Mouse (Mus musculus): ENCODE measurements around the gene Olfr1339. TPM values are rescaled to one million over a fixed set of nuclear protein-coding genes. Genes with fewer than 3 reads are reported as not detected.

Gene Olfr1339
- polyA plus RNA-seq, 1 experiment from 2014 or later, result not detected

GRCm38 (mm10) chr4:118711656-118712055 is 20.3 kb upstream of the Olfr1339 start:
- Histone ChIP-seq H3K4me2 (ENCODE audit: low read depth, low read length) (no peak overlapping the region), H3K9ac (replicated peaks) (no peak overlapping the region)
- no peak for DNase-seq

GRCm38 (mm10) chr4:118719838-118720237 is 12.1 kb upstream of the Olfr1339 start, which contains the start of gene Olfr1340:
Gene Olfr1340, plus strand, starts transcription at chr4:118720138.
- H3K4me2 ChIP-seq (ENCODE audit: low read depth, low read length), result no peak within 1 kb of the TSS
- TF ChIP-seq CTCF (IDR thresholded peaks at IDR 0.05; ENCODE audit: low read depth), result no peak
- H3K36me3 ChIP-seq (replicated peaks; ENCODE audit: insufficient read depth, low read length), result no peaks in the 10 kb centered on the region
- DNase-seq (no peak), ATAC-seq (no peak)
- no peaks in the 10 kb centered on the region for H3K4me1 ChIP-seq (ENCODE audit: insufficient read depth)
- no peaks in the 10 kb centered on the region for H3K9me3 ChIP-seq (ENCODE audit: low read length)
- no peaks in the 10 kb centered on the region for H3K27me3 ChIP-seq (ENCODE audit: insufficient read depth, low read length)
- H3K27ac ChIP-seq (ENCODE audit: low read depth), result no peak within 1 kb of the TSS
- no peak within 1 kb of the TSS for H3K9ac ChIP-seq (replicated peaks)
- H3K4me3 ChIP-seq (ENCODE audit: low read depth, low read length), result no peak within 1 kb of the TSS

More at GRCm38 (mm10) chr4:118711656-118712055, 20.3 kb upstream of the Olfr1339 start:
- Histone ChIP-seq H3K27me3 (ENCODE audit: insufficient read depth, low read length) (no peaks in the 10 kb centered on the region), H3K9me3 (ENCODE audit: low read length) (no peaks in the 10 kb centered on the region), H3K4me1 (ENCODE audit: insufficient read depth) (no peaks in the 10 kb centered on the region), H3K4me3 (ENCODE audit: low read depth, low read length) (no peak overlapping the region), H3K36me3 (replicated peaks; ENCODE audit: insufficient read depth, low read length) (no peaks in the 10 kb centered on the region), H3K27ac (ENCODE audit: low read depth) (no peak overlapping the region)
- no peak for TF ChIP-seq CTCF (IDR thresholded peaks at IDR 0.05; ENCODE audit: low read depth)
- no peak for TF ChIP-seq EP300 (IDR thresholded peaks at IDR 0.05; ENCODE audit: low read depth)
- ATAC-seq, result no peak
- 48% methylated on average over 1 of the region's 1 CpGs for WGBS (ENCODE audit: insufficient replicate concordance)

- Histone ChIP-seq H3K9me3 (ENCODE audit: low read length) (no peaks in the 10 kb centered on the region), H3K4me2 (ENCODE audit: low read depth, low read length) (no peak overlapping the region), H3K27me3 (ENCODE audit: insufficient read depth, low read length) (no peaks in the 10 kb centered on the region), H3K4me3 (ENCODE audit: low read depth, low read length) (no peak overlapping the region), H3K36me3 (replicated peaks; ENCODE audit: insufficient read depth, low read length) (no peaks in the 10 kb centered on the region), H3K4me1 (ENCODE audit: insufficient read depth) (no peaks in the 10 kb centered on the region), H3K9ac (replicated peaks) (no peak overlapping the region), H3K27ac (ENCODE audit: low read depth) (no peak overlapping the region)
- no peak for ATAC-seq
- DNase-seq, result peak; percentile 29
- WGBS (ENCODE audit: insufficient replicate concordance), result 48% methylated on average over 10 of the region's 10 CpGs
- TF ChIP-seq CTCF (IDR thresholded peaks at IDR 0.05; ENCODE audit: low read depth) (no peak), EP300 (IDR thresholded peaks at IDR 0.05; ENCODE audit: low read depth) (no peak)
Observed at GRCm38 (mm10) chr4:118721742-118722483, 10.1 kb upstream of the Olfr1339 start.

GRCm38 (mm10) chr4:118739574-118739973 is 7.6 kb downstream of the Olfr1339 start:
- H3K4me2 ChIP-seq (ENCODE audit: low read depth, low read length), result no peak overlapping the region
- DNase-seq, result no peak
- 54% methylated on average over 3 of the region's 3 CpGs for WGBS (ENCODE audit: insufficient replicate concordance)
- no peaks in the 10 kb centered on the region for H3K36me3 ChIP-seq (replicated peaks; ENCODE audit: insufficient read depth, low read length)
- H3K27me3 ChIP-seq (ENCODE audit: insufficient read depth, low read length), result peaks cover 14% of the 10 kb centered on the region; the same call in 1 of the 2 replicates
- H3K9ac ChIP-seq (replicated peaks), result no peak overlapping the region
- H3K27ac ChIP-seq (ENCODE audit: low read depth), result no peak overlapping the region
- no peaks in the 10 kb centered on the region for H3K4me1 ChIP-seq (ENCODE audit: insufficient read depth)
- ATAC-seq, result no peak
- no peak for TF ChIP-seq CTCF (IDR thresholded peaks at IDR 0.05; ENCODE audit: low read depth)
- TF ChIP-seq EP300 (IDR thresholded peaks at IDR 0.05; ENCODE audit: low read depth), result no peak
- H3K4me3 ChIP-seq (ENCODE audit: low read depth, low read length), result no peak overlapping the region
- no peaks in the 10 kb centered on the region for H3K9me3 ChIP-seq (ENCODE audit: low read length)

GRCm38 (mm10) chr4:118740988-118741698 is 9.2 kb downstream of the Olfr1339 start:
- TF ChIP-seq EP300 (IDR thresholded peaks at IDR 0.05; ENCODE audit: low read depth) (no peak), CTCF (IDR thresholded peaks at IDR 0.05; ENCODE audit: low read depth) (no peak)
- WGBS (ENCODE audit: insufficient replicate concordance), result 13% methylated on average over 11 of the region's 11 CpGs
- no peak for ATAC-seq

GRCm38 (mm10) chr4:118741881-118742280 is 9.9 kb downstream of the Olfr1339 start:
- H3K4me2 ChIP-seq (ENCODE audit: low read depth, low read length), result no peak overlapping the region
- H3K4me3 ChIP-seq (ENCODE audit: low read depth, low read length), result no peak overlapping the region
- no peak for DNase-seq
- H3K9ac ChIP-seq (replicated peaks), result no peak overlapping the region
- no peaks in the 10 kb centered on the region for H3K4me1 ChIP-seq (ENCODE audit: insufficient read depth)
- 15% methylated on average over 16 of the region's 16 CpGs for WGBS (ENCODE audit: insufficient replicate concordance)
- ATAC-seq, result no peak
- TF ChIP-seq EP300 (IDR thresholded peaks at IDR 0.05; ENCODE audit: low read depth), result no peak
- TF ChIP-seq CTCF (IDR thresholded peaks at IDR 0.05; ENCODE audit: low read depth), result no peak
- H3K36me3 ChIP-seq (replicated peaks; ENCODE audit: insufficient read depth, low read length), result no peaks in the 10 kb centered on the region
- no peak overlapping the region for H3K27ac ChIP-seq (ENCODE audit: low read depth)
- peaks cover 14% of the 10 kb centered on the region; the same call in 1 of the 2 replicates for H3K27me3 ChIP-seq (ENCODE audit: insufficient read depth, low read length)
- H3K9me3 ChIP-seq (ENCODE audit: low read length), result no peaks in the 10 kb centered on the region

More at GRCm38 (mm10) chr4:118740988-118741698, 9.2 kb downstream of the Olfr1339 start:
- no peaks in the 10 kb centered on the region for H3K9me3 ChIP-seq (ENCODE audit: low read length)
- no peak overlapping the region for H3K4me3 ChIP-seq (ENCODE audit: low read depth, low read length)
- H3K4me2 ChIP-seq (ENCODE audit: low read depth, low read length), result no peak overlapping the region
- H3K27ac ChIP-seq (ENCODE audit: low read depth), result no peak overlapping the region
- DNase-seq, result no peak
- H3K27me3 ChIP-seq (ENCODE audit: insufficient read depth, low read length), result peaks cover 14% of the 10 kb centered on the region; the same call in 1 of the 2 replicates
- H3K4me1 ChIP-seq (ENCODE audit: insufficient read depth), result no peaks in the 10 kb centered on the region
- H3K9ac ChIP-seq (replicated peaks), result no peak overlapping the region
- H3K36me3 ChIP-seq (replicated peaks; ENCODE audit: insufficient read depth, low read length), result no peaks in the 10 kb centered on the region
